Mouse (Mus musculus) liver, embryonic 11.5 days (tissue): ENCODE data around the gene Ppih. TPM values are rescaled to one million over a fixed set of nuclear protein-coding genes. Genes with fewer than 3 reads are reported as not detected.

Source experiments
- ATAC-seq: fragments of 200-750 bp; cut with Nextera tagmentation; replicated peaks from 2 replicates; pipeline ENCODE4 v1.8.0; 2017; ENCODE audit warnings: moderate number of reproducible peaks, mild to moderate bottlenecking, moderate TSS enrichment, moderate library complexity; ENCODE audit not compliant: low FRiP score
- DNase-seq: peaks from one replicate; pipeline ENCODE4 v3.0.0-alpha.2; 2017; ENCODE audit warnings: low spot score
- H3K27ac ChIP-seq: fragments of 300-500 bp; sonication (generic); 2 replicates; pipeline ENCODE4 v1.5.1; 2014; ENCODE audit warnings: mild to moderate bottlenecking, low read depth, low read length, control low read depth
- H3K27me3 ChIP-seq: fragments of 300-500 bp; sonication (generic); replicated peaks from 2 replicates; pipeline ENCODE4 v1.6.1; 2014; ENCODE audit warnings: low read length, mixed read lengths; ENCODE audit not compliant: control insufficient read depth, insufficient read depth
- H3K36me3 ChIP-seq: fragments of 300-500 bp; sonication (generic); 2 replicates; pipeline ENCODE4 v1.6.1; 2014; ENCODE audit warnings: mild to moderate bottlenecking, low read length, moderate library complexity, mixed read lengths; ENCODE audit not compliant: control insufficient read depth, insufficient read depth
- H3K4me1 ChIP-seq: fragments of 300-500 bp; sonication (generic); replicated peaks from 2 replicates; pipeline ENCODE4 v1.6.1; 2014; ENCODE audit warnings: low read length, mixed read lengths; ENCODE audit not compliant: control insufficient read depth, insufficient read depth
- H3K4me2 ChIP-seq: fragments of 300-500 bp; sonication (generic); 2 replicates; pipeline ENCODE4 v1.6.1; 2014; ENCODE audit warnings: mild to moderate bottlenecking, control low read depth, moderate library complexity
- H3K4me3 ChIP-seq: fragments of 300-500 bp; sonication (generic); 2 replicates; pipeline ENCODE4 v1.5.1; 2014; ENCODE audit warnings: low read depth, low read length, control low read depth
- H3K9ac ChIP-seq: fragments of 300-500 bp; sonication (generic); 2 replicates; pipeline ENCODE4 v1.6.1; 2014; ENCODE audit warnings: low read depth, low read length, control low read depth
- H3K9me3 ChIP-seq: fragments of 300-500 bp; sonication (generic); 2 replicates; pipeline ENCODE4 v1.6.1; 2016; ENCODE audit warnings: low read length, inconsistent platforms, mixed read lengths; ENCODE audit not compliant: control insufficient read depth
- WGBS: fragments of 180-500 bp; shearing (Covaris S2); extraction: QIAGEN DNeasy Blood & Tissue Kit; methylation state at CpG from one replicate; pipeline ENCODE4 v1.1.7; 2014; 5-methylcytosine and 5-hydroxymethylcytosine counted together
- polyA plus RNA-seq: library from polyadenylated mRNA; unstranded; fragments of >200 nt; fragmentation: Nextera tagmentation; extraction: Ambion mirVana; gene quantifications from 2 replicates; pipeline ENCODE4 v1.2.1, GENCODE M21; 2014

Ppih gene
- polyA plus RNA-seq, result 138 and 140 TPM in 2 replicates

- ATAC-seq, result peak; percentile 96
- Histone ChIP-seq H3K4me3 (peak within 1 kb of the TSS; percentile 87), H3K36me3 (peaks cover 11% of the 10 kb centered on the region), H3K4me1 (peaks cover 13% of the 10 kb centered on the region), H3K9me3 (no peaks in the 10 kb centered on the region), H3K27me3 (no peaks in the 10 kb centered on the region), H3K9ac (peak within 1 kb of the TSS; percentile 74), H3K4me2 (peak within 1 kb of the TSS; percentile 98), H3K27ac (peak within 1 kb of the TSS; percentile 47; the same call in 1 of the 2 replicates)
- under 1% methylated on average over 44 of the region's 44 CpGs for WGBS
- peak; percentile 96 for DNase-seq
These were observed at the start of gene Ppih for GRCm38 (mm10) chr4:119320131-119320830. Gene Ppih, minus strand, starts transcription at chr4:119320546.

GRCm38 (mm10) chr4:119369460-119369859 is 49.1 kb upstream of the Ppih start:
- WGBS, result 79% methylated on average over 6 of the region's 6 CpGs
- Histone ChIP-seq H3K9me3 (no peaks in the 10 kb centered on the region), H3K4me2 (no peak overlapping the region), H3K4me3 (no peak overlapping the region), H3K36me3 (no peaks in the 10 kb centered on the region), H3K27ac (no peak overlapping the region), H3K4me1 (no peaks in the 10 kb centered on the region), H3K27me3 (no peaks in the 10 kb centered on the region), H3K9ac (no peak overlapping the region)
- ATAC-seq (no peak), DNase-seq (no peak)

GRCm38 (mm10) chr4:119366758-119367526 is 46.6 kb upstream of the Ppih start:
- no peak for ATAC-seq
- 54% methylated on average over 4 of the region's 4 CpGs for WGBS

GRCm38 (mm10) chr4:119362231-119362630 is 41.9 kb upstream of the Ppih start:
- no peak overlapping the region for H3K9ac ChIP-seq
- H3K4me3 ChIP-seq, result no peak overlapping the region
- 77% methylated on average over 3 of the region's 3 CpGs for WGBS
- no peak overlapping the region for H3K4me2 ChIP-seq
- H3K9me3 ChIP-seq, result no peaks in the 10 kb centered on the region
- H3K27me3 ChIP-seq, result no peaks in the 10 kb centered on the region; the same call in 1 of the 2 replicates
- no peaks in the 10 kb centered on the region for H3K4me1 ChIP-seq
- H3K27ac ChIP-seq, result no peak overlapping the region
- ATAC-seq (no peak), DNase-seq (no peak)
- no peaks in the 10 kb centered on the region for H3K36me3 ChIP-seq

More at GRCm38 (mm10) chr4:119366758-119367526, 46.6 kb upstream of the Ppih start:
- Histone ChIP-seq H3K4me2 (no peak overlapping the region), H3K27me3 (no peaks in the 10 kb centered on the region), H3K4me1 (no peaks in the 10 kb centered on the region), H3K36me3 (no peaks in the 10 kb centered on the region), H3K4me3 (no peak overlapping the region), H3K9me3 (no peaks in the 10 kb centered on the region), H3K27ac (no peak overlapping the region), H3K9ac (no peak overlapping the region)
- no peak for DNase-seq

- 9% methylated on average over 30 of the region's 30 CpGs for WGBS
- H3K9ac ChIP-seq, result peak overlapping the region; percentile 60
- no peaks in the 10 kb centered on the region for H3K9me3 ChIP-seq
- ATAC-seq (peak; percentile 60; the same call in 1 of the 2 replicates), DNase-seq (peak; percentile 57)
- H3K36me3 ChIP-seq, result no peaks in the 10 kb centered on the region
- H3K4me3 ChIP-seq, result peak overlapping the region; percentile 49
- H3K4me1 ChIP-seq, result no peaks in the 10 kb centered on the region
- no peak overlapping the region for H3K27ac ChIP-seq
- peak overlapping the region; percentile 73 for H3K4me2 ChIP-seq
- H3K27me3 ChIP-seq, result no peaks in the 10 kb centered on the region; the same call in 1 of the 2 replicates
These were observed 39.0 kb upstream of the Ppih start for GRCm38 (mm10) chr4:119359196-119359971.

GRCm38 (mm10) chr4:119345508-119345907 is 25.2 kb upstream of the Ppih start:
- Histone ChIP-seq H3K27me3 (no peaks in the 10 kb centered on the region), H3K4me2 (no peak overlapping the region), H3K9ac (no peak overlapping the region), H3K27ac (no peak overlapping the region), H3K4me3 (no peak overlapping the region), H3K4me1 (no peaks in the 10 kb centered on the region), H3K36me3 (no peaks in the 10 kb centered on the region), H3K9me3 (no peaks in the 10 kb centered on the region)
- 92% methylated on average over 6 of the region's 6 CpGs for WGBS
- ATAC-seq (no peak), DNase-seq (no peak)

GRCm38 (mm10) chr4:119338861-119339361 is 18.6 kb upstream of the Ppih start:
- H3K4me1 ChIP-seq, result no peaks in the 10 kb centered on the region
- WGBS, result 6% methylated on average over 10 of the region's 10 CpGs
- H3K9me3 ChIP-seq, result no peaks in the 10 kb centered on the region
- no peaks in the 10 kb centered on the region for H3K36me3 ChIP-seq
- H3K9ac ChIP-seq, result no peak overlapping the region
- H3K27me3 ChIP-seq, result no peaks in the 10 kb centered on the region
- no peak overlapping the region; the same call in 1 of the 2 replicates for H3K4me2 ChIP-seq
- DNase-seq, result peak; percentile 44
- H3K4me3 ChIP-seq, result no peak overlapping the region
- ATAC-seq, result no peak
- H3K27ac ChIP-seq, result no peak overlapping the region

- Histone ChIP-seq H3K36me3 (no peaks in the 10 kb centered on the region), H3K9me3 (no peaks in the 10 kb centered on the region), H3K9ac (no peak overlapping the region), H3K27ac (no peak overlapping the region), H3K4me1 (no peaks in the 10 kb centered on the region), H3K27me3 (no peaks in the 10 kb centered on the region), H3K4me2 (no peak overlapping the region; the same call in 1 of the 2 replicates), H3K4me3 (no peak overlapping the region)
- no peak for ATAC-seq
- DNase-seq, result no peak
- WGBS, result 85% methylated on average over 4 of the region's 4 CpGs
These were observed 18.1 kb upstream of the Ppih start for GRCm38 (mm10) chr4:119338422-119338821.
